Comparison of ENCODE assay signal across 25 mouse cellular contexts in genomic region chr2:33271511-33271910, GRCm38 (mm10). TPM values are rescaled to one million over a fixed set of nuclear protein-coding genes. Genes with fewer than 3 reads are reported as not detected.
DNase-seq lines count a peak whose midpoint lies in the region; ATAC-seq and TF ChIP-seq lines count a peak whose summit lies in the region.
"Had no signal": no experiment of that assay in that cellular context is flagged by ENCODE, and none has a peak within 500 bp of the region (broad histone marks: within the 10 kb centered on the region; RNA-seq: fewer than 3 reads in every experiment).

No protein-coding gene starts in this region.

- WGBS in heart, embryonic 16.5 days, result 41% methylated on average over 1 of the region's 1 CpGs
- WGBS in midbrain, embryonic 10.5 days, result 81% methylated on average over 1 of the region's 1 CpGs
- WGBS in midbrain, embryonic 14.5 days, result 73% methylated on average over 1 of the region's 1 CpGs

- DNase-seq in gastrocnemius, adult 2 months, result no peak
- DNase-seq in gastrocnemius, postnatal 10 days, result no peak
- DNase-seq in heart, adult 18-20 months, result no peak
- no peak for DNase-seq in midbrain, embryonic 10.5 days (ENCODE audit: low spot score)
- DNase-seq in midbrain, embryonic 14.5 days, result no peak
- no peak for DNase-seq in right cerebral cortex, adult 2 months (ENCODE audit: low spot score in 2 of 2)
- DNase-seq: adrenal gland, adult 2 months; adrenal gland, postnatal 36 days; B cell, adult 2 months; cerebellum, adult 2 months; kidney, adult 18-20 months; kidney, postnatal 25 days; liver, embryonic 13.5 days; lung, adult 18-20 months; lung, postnatal 4 days; thymus, postnatal 4 days had no signal

- no peak overlapping the region for H3K9ac ChIP-seq in heart, embryonic 16.5 days (ENCODE audit: low read length)
- H3K9ac ChIP-seq in midbrain, embryonic 14.5 days (replicated peaks; ENCODE audit: low read length), result no peak overlapping the region
- H3K9ac ChIP-seq: embryonic facial prominence, embryonic 13.5 days; heart, embryonic 12.5 days; kidney, embryonic 15.5 days; liver, embryonic 13.5 days; midbrain, embryonic 13.5 days had no signal

- H3K27me3 ChIP-seq in heart, embryonic 16.5 days (ENCODE audit: control insufficient read depth, insufficient read depth, low read length), result no peaks in the 10 kb centered on the region
- no peaks in the 10 kb centered on the region for H3K27me3 ChIP-seq in midbrain, embryonic 10.5 days (ENCODE audit: low read depth, poor library complexity, severe bottlenecking)
- no peaks in the 10 kb centered on the region for H3K27me3 ChIP-seq in midbrain, embryonic 14.5 days (ENCODE audit: control insufficient read depth, insufficient read depth, low read length)
- H3K27me3 ChIP-seq: embryonic facial prominence, embryonic 13.5 days; heart, embryonic 12.5 days; kidney, embryonic 15.5 days; liver, embryonic 13.5 days; midbrain, embryonic 13.5 days had no signal

- peak overlapping the region; percentile 63; the same call in 1 of the 2 replicates for H3K27ac ChIP-seq in gastrocnemius, adult 2 months
- peak overlapping the region; percentile 7; the same call in 1 of the 2 replicates for H3K27ac ChIP-seq in heart, embryonic 16.5 days (ENCODE audit: low read length)
- H3K27ac ChIP-seq in midbrain, embryonic 10.5 days (replicated peaks), result peak overlapping the region; percentile 14; the same call in 1 of the 2 replicates
- H3K27ac ChIP-seq in midbrain, embryonic 14.5 days (replicated peaks; ENCODE audit: low read depth, low read length), result no peak overlapping the region
- H3K27ac ChIP-seq: embryonic facial prominence, embryonic 13.5 days; forebrain, embryonic 10.5 days; kidney, embryonic 15.5 days; liver, embryonic 13.5 days; midbrain, embryonic 13.5 days had no signal

- ATAC-seq in heart, embryonic 16.5 days (replicated peaks; ENCODE audit: extremely low read depth, insufficient read depth, low FRiP score), result no peak
- ATAC-seq in midbrain, embryonic 14.5 days (ENCODE audit: low FRiP score, low TSS enrichment), result no peak
- ATAC-seq: hindbrain, embryonic 16.5 days; lung, postnatal 0 days; midbrain, embryonic 13.5 days had no signal

- no peaks in the 10 kb centered on the region for H3K9me3 ChIP-seq in heart, embryonic 16.5 days (replicated peaks; ENCODE audit: control insufficient read depth, low read length)
- no peaks in the 10 kb centered on the region for H3K9me3 ChIP-seq in midbrain, embryonic 10.5 days (replicated peaks)
- no peaks in the 10 kb centered on the region for H3K9me3 ChIP-seq in midbrain, embryonic 14.5 days (ENCODE audit: control insufficient read depth, low read length)
- H3K9me3 ChIP-seq: embryonic facial prominence, embryonic 13.5 days; forebrain, embryonic 10.5 days; heart, embryonic 12.5 days; kidney, embryonic 15.5 days; liver, embryonic 13.5 days; megakaryocyte, embryonic 14.5 days; midbrain, embryonic 13.5 days had no signal

- H3K4me2 ChIP-seq in heart, embryonic 16.5 days (ENCODE audit: low read depth, low read length), result no peak overlapping the region
- no peak overlapping the region for H3K4me2 ChIP-seq in midbrain, embryonic 14.5 days (ENCODE audit: low read length)
- H3K4me2 ChIP-seq: embryonic facial prominence, embryonic 13.5 days; heart, embryonic 12.5 days; kidney, embryonic 15.5 days; liver, embryonic 13.5 days; midbrain, embryonic 13.5 days had no signal

- no peak for TF ChIP-seq CTCF in gastrocnemius, adult 2 months (IDR thresholded peaks at IDR 0.05)

- no peaks in the 10 kb centered on the region for H3K36me3 ChIP-seq in heart, embryonic 16.5 days (ENCODE audit: control insufficient read depth, insufficient read depth)
- H3K36me3 ChIP-seq in midbrain, embryonic 10.5 days, result no peaks in the 10 kb centered on the region
- peaks cover 34% of the 10 kb centered on the region for H3K36me3 ChIP-seq in midbrain, embryonic 14.5 days (ENCODE audit: control insufficient read depth, insufficient read depth, low read length)
- H3K36me3 ChIP-seq: embryonic facial prominence, embryonic 13.5 days; forebrain, embryonic 10.5 days; heart, embryonic 12.5 days; kidney, embryonic 15.5 days; liver, embryonic 13.5 days had no signal

- H3K4me3 ChIP-seq in gastrocnemius, adult 2 months, result no peak overlapping the region
- no peak overlapping the region for H3K4me3 ChIP-seq in heart, embryonic 16.5 days (ENCODE audit: low read length)
- no peak overlapping the region for H3K4me3 ChIP-seq in midbrain, embryonic 10.5 days
- no peak overlapping the region for H3K4me3 ChIP-seq in midbrain, embryonic 14.5 days (replicated peaks; ENCODE audit: low read depth, low read length)
- H3K4me3 ChIP-seq: embryonic facial prominence, embryonic 13.5 days; forebrain, embryonic 10.5 days; heart, embryonic 12.5 days; kidney, embryonic 15.5 days; liver, embryonic 13.5 days; megakaryocyte, embryonic 14.5 days; midbrain, embryonic 13.5 days had no signal

- peaks cover 35% of the 10 kb centered on the region for H3K4me1 ChIP-seq in heart, embryonic 16.5 days (ENCODE audit: control insufficient read depth, insufficient read depth, low read length)
- H3K4me1 ChIP-seq in midbrain, embryonic 10.5 days, result peaks cover 14% of the 10 kb centered on the region
- H3K4me1 ChIP-seq in midbrain, embryonic 14.5 days (ENCODE audit: control insufficient read depth, insufficient read depth, low read length), result no peaks in the 10 kb centered on the region

- intact Hi-C loops in gastrocnemius, adult 2 months (cut with DNase I), result no loop called here

RNA-seq across cellular contexts. Expression of gene Angptl2, which starts 55.6 kb away (rescaled TPM):
- 10 to 100 TPM; 20.6 to 47.1 TPM for total RNA-seq in gastrocnemius, adult 2 months (2021)
- total RNA-seq in gastrocnemius, postnatal 10 days (2021), result 100 to 1,000 TPM; 258 to 272 TPM
- 75.1 and 76.4 TPM in 2 replicates for polyA plus RNA-seq in heart, embryonic 16.5 days (2015; fragmentation: Nextera tagmentation; extraction: Ambion mirVana)
- total RNA-seq in heart, adult 18-20 months (2021), result 10 to 100 TPM; 38.7 to 43.8 TPM
- 21.8 and 25.9 TPM in 2 replicates for polyA plus RNA-seq in midbrain, embryonic 10.5 days (2016; fragmentation: Nextera tagmentation; extraction: Ambion mirVana)
- 2.1 and 10.1 TPM in 2 replicates for polyA plus RNA-seq in midbrain, embryonic 14.5 days (2014; fragmentation: Nextera tagmentation; extraction: Ambion mirVana)

Comparison
In these comparisons a context has a peak if more than half of its experiments do, and no peak if none do; other contexts are left out.
1. RNA of gene Angptl2, which starts 55.6 kb away (total RNA-seq): 258 to 272 TPM in gastrocnemius, postnatal 10 days; 20.6 to 47.1 TPM in gastrocnemius, adult 2 months and 38.7 to 43.8 TPM in heart, adult 18-20 months; every median in the first group is over 4 times any median in the second.